Comparison of ENCODE assay signal across 8 mouse cellular contexts in the genomic region with DNA sequence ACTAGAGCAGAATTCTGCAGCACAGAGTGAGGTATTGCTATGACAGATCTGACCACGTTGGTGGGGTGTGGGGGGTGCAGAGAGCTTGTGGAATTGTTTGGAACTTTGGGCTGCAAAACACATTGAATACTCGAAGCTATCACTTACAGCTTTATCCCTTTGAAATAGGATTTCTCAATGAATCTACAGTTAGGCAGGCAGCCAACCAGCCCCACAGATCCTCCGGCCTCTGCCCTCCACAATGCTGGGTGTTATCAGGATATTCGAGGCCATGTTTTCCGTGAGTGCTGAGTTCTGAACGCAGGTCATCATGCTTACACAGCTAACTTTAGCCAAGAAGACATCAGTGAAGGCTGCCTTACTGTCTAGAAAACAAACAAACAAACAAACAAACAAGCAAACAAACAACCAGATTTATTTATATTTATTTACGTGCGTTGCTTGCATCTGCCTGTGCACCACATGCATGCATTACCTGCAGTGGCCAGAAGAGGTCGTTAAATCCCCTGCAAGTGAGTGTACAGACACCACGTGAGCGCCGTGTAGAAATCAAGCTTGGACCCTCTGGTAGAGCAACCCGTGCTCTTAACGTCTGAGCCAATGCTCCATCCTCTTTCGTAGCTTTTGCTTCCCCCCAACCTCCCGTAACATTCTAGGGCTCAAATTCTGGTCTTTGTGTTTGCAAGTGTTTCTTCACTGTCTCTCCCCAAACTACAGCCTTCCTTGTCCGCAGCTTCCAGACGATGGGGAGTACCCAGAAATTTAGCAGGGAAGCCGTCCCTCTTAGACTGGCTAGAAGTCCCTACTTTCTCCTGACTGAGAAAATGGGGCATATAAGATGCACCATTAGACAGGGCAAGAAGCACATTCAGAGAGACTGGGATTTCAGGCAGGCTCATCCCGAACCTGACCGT. TPM values are rescaled to one million over a fixed set of nuclear protein-coding genes. Genes with fewer than 3 reads are reported as not detected.
DNase-seq lines count a peak whose midpoint lies in the region; ATAC-seq and TF ChIP-seq lines count a peak whose summit lies in the region.

No protein-coding gene starts in this region.

- no peaks in the 10 kb centered on the region for H3K9me3 ChIP-seq in intestine, embryonic 14.5 days (ENCODE audit: control insufficient read depth, low read length)
- no peaks in the 10 kb centered on the region for H3K9me3 ChIP-seq in intestine, embryonic 16.5 days (ENCODE audit: control insufficient read depth, low read length)
- no peaks in the 10 kb centered on the region for H3K9me3 ChIP-seq in midbrain, embryonic 16.5 days (replicated peaks; ENCODE audit: control insufficient read depth, low read length, poor library complexity, severe bottlenecking)

- TF ChIP-seq CTCF in gastrocnemius, adult 2 months (IDR thresholded peaks at IDR 0.05): peak; percentile 80

- intact Hi-C loops in gastrocnemius, adult 2 months (cut with DNase I): no loop called here
- intact Hi-C loops in left cerebral cortex, postnatal 36 days (cut with DNase I): loop anchor here (2.0 to 10.0 kb wide), 2 partner anchors 138 to 252 kb away; a partner anchor contains a TSS

- H3K9ac ChIP-seq in intestine, embryonic 14.5 days (ENCODE audit: low read length): no peak overlapping the region
- no peak overlapping the region for H3K9ac ChIP-seq in intestine, embryonic 16.5 days (ENCODE audit: low read depth, low read length)
- H3K9ac ChIP-seq in midbrain, embryonic 16.5 days (ENCODE audit: low read depth, low read length): peak overlapping the region; percentile 46

- H3K4me3 ChIP-seq in intestine, embryonic 14.5 days (ENCODE audit: low read depth, low read length): no peak overlapping the region
- H3K4me3 ChIP-seq in intestine, embryonic 16.5 days (ENCODE audit: low read length): no peak overlapping the region
- H3K4me3 ChIP-seq in gastrocnemius, adult 2 months: no peak overlapping the region
- peak overlapping the region; percentile 20 for H3K4me3 ChIP-seq in midbrain, embryonic 16.5 days (ENCODE audit: low read depth, low read length)

- peaks cover 5% of the 10 kb centered on the region; the same call in 1 of the 2 replicates for H3K36me3 ChIP-seq in intestine, embryonic 14.5 days (ENCODE audit: control insufficient read depth, insufficient read depth, low read length)
- no peaks in the 10 kb centered on the region for H3K36me3 ChIP-seq in intestine, embryonic 16.5 days (ENCODE audit: control insufficient read depth, insufficient read depth, low read length)
- H3K36me3 ChIP-seq in midbrain, embryonic 16.5 days (ENCODE audit: control insufficient read depth, insufficient read depth, low read length): peaks cover under 1% of the 10 kb centered on the region
- peaks cover 1% of the 10 kb centered on the region; the same call in 1 of the 2 replicates for H3K36me3 ChIP-seq in splenic B cell, adult 2 months (ENCODE audit: control insufficient read depth, insufficient read depth, low read length, poor library complexity, severe bottlenecking)

- H3K27ac ChIP-seq in intestine, embryonic 14.5 days (ENCODE audit: low read depth): no peak overlapping the region
- no peak overlapping the region for H3K27ac ChIP-seq in intestine, embryonic 16.5 days (ENCODE audit: low read length)
- no peak overlapping the region for H3K27ac ChIP-seq in gastrocnemius, adult 2 months
- H3K27ac ChIP-seq in midbrain, embryonic 16.5 days (ENCODE audit: low read length): peak overlapping the region; percentile 80

- 36% methylated on average over 21 of the region's 21 CpGs for WGBS in intestine, embryonic 14.5 days
- 34% methylated on average over 21 of the region's 21 CpGs for WGBS in intestine, embryonic 16.5 days
- 21% methylated on average over 21 of the region's 21 CpGs for WGBS in midbrain, embryonic 16.5 days

- ATAC-seq in intestine, embryonic 14.5 days (replicated peaks; ENCODE audit: low FRiP score, low TSS enrichment, low read depth): no peak
- ATAC-seq in intestine, embryonic 16.5 days: no peak
- peak; percentile 71 for ATAC-seq in midbrain, embryonic 16.5 days

- H3K27me3 ChIP-seq in intestine, embryonic 14.5 days (replicated peaks; ENCODE audit: control insufficient read depth, insufficient read depth, low read length): no peaks in the 10 kb centered on the region
- H3K27me3 ChIP-seq in intestine, embryonic 16.5 days (replicated peaks; ENCODE audit: control insufficient read depth, insufficient read depth, low read length): no peaks in the 10 kb centered on the region
- H3K27me3 ChIP-seq in midbrain, embryonic 16.5 days (ENCODE audit: control insufficient read depth, insufficient read depth, low read depth, low read length): no peaks in the 10 kb centered on the region
- no peaks in the 10 kb centered on the region for H3K27me3 ChIP-seq in splenic B cell, adult 2 months (ENCODE audit: control insufficient read depth, insufficient read depth, low read length, poor library complexity, severe bottlenecking)

- peaks cover 4% of the 10 kb centered on the region; the same call in 1 of the 2 replicates for H3K4me1 ChIP-seq in intestine, embryonic 14.5 days (replicated peaks; ENCODE audit: control insufficient read depth, insufficient read depth, low read length)
- no peaks in the 10 kb centered on the region for H3K4me1 ChIP-seq in intestine, embryonic 16.5 days (ENCODE audit: control insufficient read depth, insufficient read depth, low read length)
- H3K4me1 ChIP-seq in midbrain, embryonic 16.5 days (ENCODE audit: control insufficient read depth, insufficient read depth, low read length): peaks cover 17% of the 10 kb centered on the region

- peak; percentile 84 for DNase-seq in intestine, embryonic 14.5 days (ENCODE audit: low spot score)
- DNase-seq in cerebellum, postnatal 14 days: peak; percentile 94 to 97
- DNase-seq in gastrocnemius, adult 2 months: peak; percentile 72
- DNase-seq in kidney, adult 11 months: peak; percentile 47
- DNase-seq in left cerebral cortex, postnatal 36 days (ENCODE audit: low spot score in 2 of 2): peak; percentile 64 to 76
- peak; percentile 63 for DNase-seq in splenic B cell, adult 2 months (ENCODE audit: low read depth, low spot score)

- H3K4me2 ChIP-seq in intestine, embryonic 14.5 days (ENCODE audit: low read length): no peak overlapping the region
- no peak overlapping the region for H3K4me2 ChIP-seq in intestine, embryonic 16.5 days (ENCODE audit: low read depth, low read length)
- peak overlapping the region; percentile 53 for H3K4me2 ChIP-seq in midbrain, embryonic 16.5 days (ENCODE audit: low read length)

RNA-seq across cellular contexts. Expression of a gene that starts 12.1 kb away (rescaled TPM):
- 234 and 237 TPM in 2 replicates for polyA plus RNA-seq in intestine, embryonic 14.5 days (2014; fragmentation: Nextera tagmentation; extraction: Ambion mirVana)
- 168 and 176 TPM in 2 replicates for polyA plus RNA-seq in intestine, embryonic 16.5 days (2015; fragmentation: Nextera tagmentation; extraction: Ambion mirVana)
- 100 to 1,000 TPM in 1 of 2 experiments, 10 to 100 TPM in 1; 50.3 to 379 TPM for total RNA-seq in gastrocnemius, adult 2 months (2021)
- total RNA-seq in left cerebral cortex, postnatal 36 days (2021): 10 to 100 TPM; 61.0 to 62.6 TPM
- 113 and 132 TPM in 2 replicates for polyA plus RNA-seq in midbrain, embryonic 16.5 days (2015; fragmentation: Nextera tagmentation; extraction: Ambion mirVana)
